Mouse (Mus musculus): ENCODE data around the gene Casc1. TPM values are rescaled to one million over a fixed set of nuclear protein-coding genes. Genes with fewer than 3 reads are reported as not detected.

Casc1 gene
- polyA plus RNA-seq, 1 experiment from 2014 or later, result 0.34 TPM

DNA sequence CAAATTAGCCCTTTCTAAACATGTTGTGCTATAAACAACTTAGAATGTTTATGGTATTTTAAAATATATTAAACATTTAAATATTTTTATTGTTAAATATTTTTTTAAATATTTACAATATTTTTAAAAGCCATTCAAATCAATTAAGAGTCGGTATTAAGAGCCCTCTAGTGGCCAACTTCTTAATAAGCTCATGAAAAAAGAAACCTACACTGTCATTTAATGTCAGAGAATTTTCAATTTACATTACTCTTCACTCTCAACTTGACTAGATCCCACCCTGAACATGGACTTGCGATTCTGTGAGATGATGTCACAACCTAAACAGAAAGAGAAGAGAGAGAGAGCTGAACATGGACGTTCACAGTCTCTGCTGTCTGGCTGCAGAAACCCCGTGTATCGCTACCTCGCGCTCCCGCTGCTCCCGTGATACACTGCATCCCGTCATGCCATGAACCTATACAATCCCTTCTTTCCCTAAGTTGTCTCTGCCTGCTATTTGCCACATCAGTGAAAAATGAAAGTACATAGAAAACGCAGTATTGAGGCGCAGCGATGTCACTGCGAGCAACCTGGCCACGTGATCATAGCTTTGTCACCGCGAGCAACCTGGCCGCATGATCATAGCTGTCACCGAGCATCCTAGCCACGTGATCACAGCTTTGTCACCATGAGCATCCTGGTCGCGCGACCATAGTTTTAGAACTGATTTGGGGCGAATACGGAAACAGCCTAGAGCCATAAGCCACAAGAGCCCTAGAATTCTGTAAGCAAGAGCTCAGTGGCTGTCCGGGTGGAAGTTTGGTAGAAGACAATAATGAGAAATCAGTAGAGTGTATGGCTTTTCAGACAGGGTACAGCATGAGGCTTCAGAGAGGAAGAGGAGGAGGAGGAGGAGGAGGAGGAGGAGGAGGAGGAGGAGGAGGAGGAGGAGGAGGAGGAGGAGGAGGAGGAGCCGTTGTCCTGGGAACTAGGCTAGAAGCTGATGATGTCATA is 23.4 kb downstream of the Casc1 start:
- Histone ChIP-seq H3K27ac (ENCODE audit: low read depth, low read length) (no peak overlapping the region), H3K27me3 (ENCODE audit: control insufficient read depth, insufficient read depth, low read length) (no peaks in the 10 kb centered on the region), H3K9me3 (replicated peaks; ENCODE audit: control insufficient read depth, low read length) (no peaks in the 10 kb centered on the region), H3K36me3 (ENCODE audit: control insufficient read depth, insufficient read depth, low read length) (no peaks in the 10 kb centered on the region), H3K4me1 (ENCODE audit: control insufficient read depth, insufficient read depth, low read length) (no peaks in the 10 kb centered on the region), H3K4me3 (ENCODE audit: low read depth, low read length) (peak overlapping the region; percentile 25), H3K4me2 (peak overlapping the region; percentile 54), H3K9ac (ENCODE audit: low read depth, low read length) (no peak overlapping the region)
- WGBS (ENCODE audit: insufficient replicate concordance), result 58% methylated on average over 27 of the region's 27 CpGs
- ATAC-seq (replicated peaks; ENCODE audit: insufficient number of reproducible peaks, low FRiP score, low TSS enrichment), result no peak

GRCm38 (mm10) chr6:145186096-145186495 is 24.7 kb downstream of the Casc1 start:
- peaks cover 7% of the 10 kb centered on the region; the same call in 1 of the 2 replicates for H3K4me1 ChIP-seq (ENCODE audit: control insufficient read depth, insufficient read depth, low read length)
- no peaks in the 10 kb centered on the region for H3K9me3 ChIP-seq (replicated peaks; ENCODE audit: control insufficient read depth, low read length)
- 97% methylated on average over 1 of the region's 1 CpGs for WGBS (ENCODE audit: insufficient replicate concordance)
- no peaks in the 10 kb centered on the region for H3K36me3 ChIP-seq (ENCODE audit: control insufficient read depth, insufficient read depth, low read length)
- H3K27ac ChIP-seq (ENCODE audit: low read depth, low read length), result no peak overlapping the region
- 0 out of 2 replicates have a peak overlapping the region, but pooled peaks have one; percentile 16 for H3K9ac ChIP-seq (ENCODE audit: low read depth, low read length)
- ATAC-seq (replicated peaks; ENCODE audit: insufficient number of reproducible peaks, low FRiP score, low TSS enrichment), result no peak
- H3K27me3 ChIP-seq (ENCODE audit: control insufficient read depth, insufficient read depth, low read length), result no peaks in the 10 kb centered on the region
- no peak overlapping the region for H3K4me3 ChIP-seq (ENCODE audit: low read depth, low read length)
- no peak overlapping the region for H3K4me2 ChIP-seq

DNA sequence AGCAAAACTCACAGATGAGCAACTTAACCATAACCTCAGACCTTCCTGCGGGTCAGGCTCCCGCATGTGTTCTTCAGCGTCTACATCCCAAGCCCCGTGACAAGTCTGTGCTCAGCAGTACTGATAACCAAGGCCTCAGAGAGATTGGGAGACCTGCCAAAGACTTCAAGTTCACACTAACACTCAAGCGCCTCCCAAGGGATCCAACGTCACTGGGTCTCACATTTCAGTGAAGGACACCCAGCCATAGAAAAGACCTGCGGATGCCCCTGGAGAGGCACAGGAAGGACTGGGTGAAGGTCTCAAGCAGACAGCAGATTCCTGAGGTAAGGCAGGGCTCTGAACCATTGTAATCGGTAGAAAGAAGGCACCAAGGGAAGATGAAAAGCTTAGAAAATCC is 28.8 kb downstream of the Casc1 start:
- Histone ChIP-seq H3K9ac (ENCODE audit: low read depth, low read length) (no peak overlapping the region), H3K27ac (ENCODE audit: low read depth, low read length) (peak overlapping the region; percentile 11), H3K27me3 (ENCODE audit: control insufficient read depth, insufficient read depth, low read length) (peaks cover under 1% of the 10 kb centered on the region; the same call in 1 of the 2 replicates), H3K36me3 (ENCODE audit: control insufficient read depth, insufficient read depth, low read length) (no peaks in the 10 kb centered on the region), H3K9me3 (replicated peaks; ENCODE audit: control insufficient read depth, low read length) (no peaks in the 10 kb centered on the region), H3K4me1 (ENCODE audit: control insufficient read depth, insufficient read depth, low read length) (peaks cover 7% of the 10 kb centered on the region; the same call in 1 of the 2 replicates), H3K4me3 (ENCODE audit: low read depth, low read length) (peak overlapping the region; percentile 2; the same call in 1 of the 2 replicates), H3K4me2 (peak overlapping the region; percentile 31)
- WGBS (ENCODE audit: insufficient replicate concordance), result 24% methylated on average over 8 of the region's 8 CpGs
- ATAC-seq (replicated peaks; ENCODE audit: insufficient number of reproducible peaks, low FRiP score, low TSS enrichment), result no peak

- Histone ChIP-seq H3K4me3 (ENCODE audit: low read depth, low read length) (no peak overlapping the region), H3K9ac (ENCODE audit: low read depth, low read length) (no peak overlapping the region), H3K4me1 (ENCODE audit: control insufficient read depth, insufficient read depth, low read length) (peaks cover 15% of the 10 kb centered on the region), H3K27ac (ENCODE audit: low read depth, low read length) (no peak overlapping the region), H3K9me3 (replicated peaks; ENCODE audit: control insufficient read depth, low read length) (no peaks in the 10 kb centered on the region), H3K4me2 (no peak overlapping the region), H3K36me3 (ENCODE audit: control insufficient read depth, insufficient read depth, low read length) (no peaks in the 10 kb centered on the region), H3K27me3 (ENCODE audit: control insufficient read depth, insufficient read depth, low read length) (peaks cover 8% of the 10 kb centered on the region)
- ATAC-seq (replicated peaks; ENCODE audit: insufficient number of reproducible peaks, low FRiP score, low TSS enrichment), result no peak
- WGBS (ENCODE audit: insufficient replicate concordance), result 37% methylated on average over 6 of the region's 6 CpGs
Observed at GRCm38 (mm10) chr6:145179665-145180064, 31.1 kb downstream of the Casc1 start.

DNA sequence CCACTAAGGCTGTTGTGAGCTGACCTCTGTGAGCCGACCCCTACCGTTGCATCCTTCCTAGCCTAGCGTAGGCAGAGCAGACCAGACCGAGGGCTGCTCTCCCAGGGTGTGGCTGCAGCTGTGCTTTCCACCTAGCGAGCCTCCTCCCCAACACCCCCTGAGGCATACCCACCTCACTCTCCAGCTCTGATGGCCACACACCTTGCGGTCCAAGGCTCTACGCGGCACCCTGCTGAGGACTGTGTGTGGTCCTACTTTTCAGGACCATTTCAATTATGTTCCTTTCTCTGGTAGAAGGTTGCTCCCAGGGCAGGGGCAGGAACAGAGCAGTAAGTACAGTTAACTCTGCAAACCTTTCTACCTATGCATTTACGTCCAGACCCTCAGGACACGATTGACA is 34.3 kb downstream of the Casc1 start:
- Histone ChIP-seq H3K4me3 (ENCODE audit: low read depth, low read length) (no peak overlapping the region), H3K4me2 (no peak overlapping the region), H3K9ac (ENCODE audit: low read depth, low read length) (no peak overlapping the region), H3K4me1 (ENCODE audit: control insufficient read depth, insufficient read depth, low read length) (peaks cover 34% of the 10 kb centered on the region), H3K36me3 (ENCODE audit: control insufficient read depth, insufficient read depth, low read length) (no peaks in the 10 kb centered on the region), H3K9me3 (replicated peaks; ENCODE audit: control insufficient read depth, low read length) (no peaks in the 10 kb centered on the region), H3K27ac (ENCODE audit: low read depth, low read length) (no peak overlapping the region), H3K27me3 (ENCODE audit: control insufficient read depth, insufficient read depth, low read length) (peaks cover 8% of the 10 kb centered on the region)
- 47% methylated on average over 10 of the region's 10 CpGs for WGBS (ENCODE audit: insufficient replicate concordance)
- no peak for ATAC-seq (replicated peaks; ENCODE audit: insufficient number of reproducible peaks, low FRiP score, low TSS enrichment)

DNA sequence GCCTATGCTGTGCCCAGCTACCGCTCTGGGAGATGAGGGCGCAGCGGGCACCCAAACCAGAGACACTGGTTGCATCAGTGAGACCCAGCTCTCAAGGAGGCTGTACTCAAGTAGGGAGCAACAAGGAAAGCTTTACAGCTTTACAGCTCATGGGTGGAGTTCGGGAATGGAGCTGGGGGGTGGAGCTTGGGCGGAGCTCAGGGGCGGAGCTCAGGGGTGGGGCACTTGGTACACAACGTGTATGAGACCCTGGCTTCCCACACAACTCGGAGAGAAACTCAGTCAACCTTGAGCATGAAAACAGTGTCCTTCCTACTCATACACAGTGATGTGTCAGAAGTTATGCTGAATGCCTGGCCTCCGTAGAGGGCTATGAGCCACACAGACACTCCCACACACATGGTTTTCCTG is 35.2 kb downstream of the Casc1 start:
- peaks cover 8% of the 10 kb centered on the region for H3K27me3 ChIP-seq (ENCODE audit: control insufficient read depth, insufficient read depth, low read length)
- 0 out of 2 replicates have a peak overlapping the region, but pooled peaks have one; percentile 7 for H3K4me2 ChIP-seq
- H3K4me3 ChIP-seq (ENCODE audit: low read depth, low read length), result no peak overlapping the region
- H3K9ac ChIP-seq (ENCODE audit: low read depth, low read length), result no peak overlapping the region
- ATAC-seq (replicated peaks; ENCODE audit: insufficient number of reproducible peaks, low FRiP score, low TSS enrichment), result no peak
- H3K4me1 ChIP-seq (ENCODE audit: control insufficient read depth, insufficient read depth, low read length), result peaks cover 34% of the 10 kb centered on the region
- no peaks in the 10 kb centered on the region for H3K9me3 ChIP-seq (replicated peaks; ENCODE audit: control insufficient read depth, low read length)
- H3K27ac ChIP-seq (ENCODE audit: low read depth, low read length), result no peak overlapping the region
- 39% methylated on average over 9 of the region's 9 CpGs for WGBS (ENCODE audit: insufficient replicate concordance)
- no peaks in the 10 kb centered on the region for H3K36me3 ChIP-seq (ENCODE audit: control insufficient read depth, insufficient read depth, low read length)

GRCm38 (mm10) chr6:145173781-145174191 is 37.0 kb downstream of the Casc1 start:
- whole genome bisulfite sequencing (ENCODE audit: insufficient replicate concordance), result 3% methylated on average over 11 of the region's 11 CpGs
- peak overlapping the region; percentile 50 for H3K4me2 ChIP-seq
- H3K27me3 ChIP-seq (ENCODE audit: control insufficient read depth, insufficient read depth, low read length), result peaks cover 8% of the 10 kb centered on the region
- H3K9me3 ChIP-seq (replicated peaks; ENCODE audit: control insufficient read depth, low read length), result no peaks in the 10 kb centered on the region
- no peak overlapping the region for H3K4me3 ChIP-seq (ENCODE audit: low read depth, low read length)
- no peaks in the 10 kb centered on the region for H3K36me3 ChIP-seq (ENCODE audit: control insufficient read depth, insufficient read depth, low read length)
- ATAC-seq (replicated peaks; ENCODE audit: insufficient number of reproducible peaks, low FRiP score, low TSS enrichment), result peak; percentile 73
- H3K27ac ChIP-seq (ENCODE audit: low read depth, low read length), result peak overlapping the region; percentile 70
- H3K4me1 ChIP-seq (ENCODE audit: control insufficient read depth, insufficient read depth, low read length), result peaks cover 34% of the 10 kb centered on the region
- peak overlapping the region; percentile 52 for H3K9ac ChIP-seq (ENCODE audit: low read depth, low read length)

GRCm38 (mm10) chr6:145171892-145172606 is 38.8 kb downstream of the Casc1 start:
- Histone ChIP-seq H3K27ac (ENCODE audit: low read depth, low read length) (peak overlapping the region; percentile 51; the same call in 1 of the 2 replicates), H3K9ac (ENCODE audit: low read depth, low read length) (no peak overlapping the region), H3K4me3 (ENCODE audit: low read depth, low read length) (no peak overlapping the region), H3K4me1 (ENCODE audit: control insufficient read depth, insufficient read depth, low read length) (peaks cover 34% of the 10 kb centered on the region), H3K27me3 (ENCODE audit: control insufficient read depth, insufficient read depth, low read length) (peaks cover 8% of the 10 kb centered on the region), H3K4me2 (peak overlapping the region; percentile 35), H3K9me3 (replicated peaks; ENCODE audit: control insufficient read depth, low read length) (no peaks in the 10 kb centered on the region), H3K36me3 (ENCODE audit: control insufficient read depth, insufficient read depth, low read length) (no peaks in the 10 kb centered on the region)
- 42% methylated on average over 14 of the region's 14 CpGs for whole genome bisulfite sequencing (ENCODE audit: insufficient replicate concordance)
- ATAC-seq (replicated peaks; ENCODE audit: insufficient number of reproducible peaks, low FRiP score, low TSS enrichment), result peak; percentile 57; the same call in 1 of the 2 replicates

All from heart, embryonic 11.5 days (tissue).